Mouse (Mus musculus): ENCODE measurements around the gene Mindy1. TPM values are rescaled to one million over a fixed set of nuclear protein-coding genes. Genes with fewer than 3 reads are reported as not detected.

The Mindy1 gene
- polyA plus RNA-seq (2016; fragmentation: Nextera tagmentation; extraction: Ambion mirVana), result 18.8 and 22.5 TPM in 2 replicates

- Histone ChIP-seq H3K36me3 (peaks cover 5% of the 10 kb centered on the region; the same call in 1 of the 2 replicates), H3K4me3 (peak within 1 kb of the TSS; percentile 81), H3K9ac (peak within 1 kb of the TSS; percentile 91), H3K27me3 (replicated peaks) (no peaks in the 10 kb centered on the region), H3K9me3 (replicated peaks) (no peaks in the 10 kb centered on the region), H3K4me2 (peak within 1 kb of the TSS; percentile 87), H3K27ac (peak within 1 kb of the TSS; percentile 98), H3K4me1 (peaks cover 75% of the 10 kb centered on the region)
- WGBS (ENCODE audit: insufficient replicate concordance), result under 1% methylated on average over 53 of the region's 53 CpGs
- peak; percentile 85 for ATAC-seq
Observed at GRCm38 (mm10) chr3:95281216-95282126, at the start of gene Mindy1, which contains the start of gene Prune1. TSS of gene Mindy1 (plus strand) at chr3:95281345. TSS of gene Prune1 (minus strand) at chr3:95282076.

GRCm38 (mm10) chr3:95232771-95233170, 48.4 kb upstream of the Mindy1 start:
- no peak overlapping the region for H3K4me3 ChIP-seq
- H3K27me3 ChIP-seq (replicated peaks), result no peaks in the 10 kb centered on the region
- peaks cover 66% of the 10 kb centered on the region for H3K36me3 ChIP-seq
- no peaks in the 10 kb centered on the region for H3K9me3 ChIP-seq (replicated peaks)
- peaks cover 46% of the 10 kb centered on the region for H3K4me1 ChIP-seq
- H3K9ac ChIP-seq, result no peak overlapping the region
- WGBS (ENCODE audit: insufficient replicate concordance), result 76% methylated on average over 7 of the region's 7 CpGs
- H3K4me2 ChIP-seq, result no peak overlapping the region
- no peak for ATAC-seq
- no peak overlapping the region; the same call in 1 of the 2 replicates for H3K27ac ChIP-seq

- Histone ChIP-seq H3K27me3 (replicated peaks) (no peaks in the 10 kb centered on the region), H3K4me1 (peaks cover 42% of the 10 kb centered on the region), H3K36me3 (peaks cover 72% of the 10 kb centered on the region), H3K4me2 (no peak overlapping the region), H3K9me3 (replicated peaks) (no peaks in the 10 kb centered on the region), H3K27ac (no peak overlapping the region), H3K9ac (no peak overlapping the region), H3K4me3 (no peak overlapping the region)
- WGBS (ENCODE audit: insufficient replicate concordance), result 87% methylated on average over 16 of the region's 16 CpGs
- ATAC-seq, result no peak
Observed at GRCm38 (mm10) chr3:95233303-95233980, 47.7 kb upstream of the Mindy1 start.

- peaks cover 73% of the 10 kb centered on the region for H3K36me3 ChIP-seq
- no peaks in the 10 kb centered on the region for H3K9me3 ChIP-seq (replicated peaks)
- H3K4me2 ChIP-seq, result no peak overlapping the region
- peaks cover 35% of the 10 kb centered on the region for H3K4me1 ChIP-seq
- WGBS (ENCODE audit: insufficient replicate concordance), result 87% methylated on average over 23 of the region's 23 CpGs
- H3K27me3 ChIP-seq (replicated peaks), result no peaks in the 10 kb centered on the region
- H3K4me3 ChIP-seq, result no peak overlapping the region
- ATAC-seq, result no peak
- no peak overlapping the region for H3K27ac ChIP-seq
- H3K9ac ChIP-seq, result no peak overlapping the region
Observed at GRCm38 (mm10) chr3:95235386-95236301, 45.5 kb upstream of the Mindy1 start.

- no peak for ATAC-seq
- Histone ChIP-seq H3K9me3 (replicated peaks) (no peaks in the 10 kb centered on the region), H3K36me3 (peaks cover 59% of the 10 kb centered on the region), H3K27me3 (replicated peaks) (no peaks in the 10 kb centered on the region), H3K4me2 (no peak overlapping the region), H3K4me3 (no peak overlapping the region), H3K9ac (no peak overlapping the region), H3K4me1 (peaks cover 19% of the 10 kb centered on the region), H3K27ac (no peak overlapping the region)
- WGBS (ENCODE audit: insufficient replicate concordance), result 83% methylated on average over 8 of the region's 8 CpGs
Observed at GRCm38 (mm10) chr3:95237541-95238099, 43.5 kb upstream of the Mindy1 start.

- no peak overlapping the region for H3K4me3 ChIP-seq
- no peak for ATAC-seq
- WGBS (ENCODE audit: insufficient replicate concordance), result 71% methylated on average over 6 of the region's 6 CpGs
- no peaks in the 10 kb centered on the region for H3K27me3 ChIP-seq (replicated peaks)
- H3K4me1 ChIP-seq, result peaks cover 12% of the 10 kb centered on the region
- no peak overlapping the region for H3K27ac ChIP-seq
- H3K4me2 ChIP-seq, result no peak overlapping the region
- H3K9me3 ChIP-seq (replicated peaks), result no peaks in the 10 kb centered on the region
- H3K36me3 ChIP-seq, result peaks cover 45% of the 10 kb centered on the region
- no peak overlapping the region for H3K9ac ChIP-seq
Observed at GRCm38 (mm10) chr3:95239022-95239421, 42.1 kb upstream of the Mindy1 start.

- no peak overlapping the region for H3K9ac ChIP-seq
- no peak for ATAC-seq
- H3K4me3 ChIP-seq, result no peak overlapping the region
- peak overlapping the region; percentile 46; the same call in 1 of the 2 replicates for H3K4me2 ChIP-seq
- no peaks in the 10 kb centered on the region for H3K9me3 ChIP-seq (replicated peaks)
- no peaks in the 10 kb centered on the region for H3K27me3 ChIP-seq (replicated peaks)
- 75% methylated on average over 12 of the region's 12 CpGs for WGBS (ENCODE audit: insufficient replicate concordance)
- H3K36me3 ChIP-seq, result peaks cover 35% of the 10 kb centered on the region
- H3K4me1 ChIP-seq, result peaks cover 12% of the 10 kb centered on the region
- H3K27ac ChIP-seq, result 0 out of 2 replicates have a peak overlapping the region, but pooled peaks have one; percentile 1
Observed at GRCm38 (mm10) chr3:95239971-95240370, 41.2 kb upstream of the Mindy1 start.

GRCm38 (mm10) chr3:95240900-95241299, 40.2 kb upstream of the Mindy1 start:
- Histone ChIP-seq H3K9ac (peak overlapping the region; percentile 45), H3K36me3 (peaks cover 26% of the 10 kb centered on the region), H3K4me1 (peaks cover 12% of the 10 kb centered on the region), H3K9me3 (replicated peaks) (no peaks in the 10 kb centered on the region), H3K27ac (no peak overlapping the region), H3K27me3 (replicated peaks) (no peaks in the 10 kb centered on the region), H3K4me3 (no peak overlapping the region), H3K4me2 (peak overlapping the region; percentile 46)
- no peak for ATAC-seq
- whole genome bisulfite sequencing (ENCODE audit: insufficient replicate concordance), result 41% methylated on average over 17 of the region's 17 CpGs

- ATAC-seq, result no peak
- Histone ChIP-seq H3K36me3 (peaks cover 20% of the 10 kb centered on the region), H3K4me1 (peaks cover 15% of the 10 kb centered on the region), H3K4me2 (peak within 1 kb of the TSS; percentile 46), H3K4me3 (no peak within 1 kb of the TSS), H3K9ac (peak within 1 kb of the TSS; percentile 45), H3K27me3 (replicated peaks) (no peaks in the 10 kb centered on the region), H3K27ac (no peak within 1 kb of the TSS), H3K9me3 (replicated peaks) (no peaks in the 10 kb centered on the region)
- 76% methylated on average over 7 of the region's 7 CpGs for WGBS (ENCODE audit: insufficient replicate concordance)
Observed at GRCm38 (mm10) chr3:95241498-95241897, 39.6 kb upstream of the Mindy1 start, which contains the start of gene Gm128. TSS of gene Gm128 (minus strand) at chr3:95241598.

GRCm38 (mm10) chr3:95243086-95243485, 38.1 kb upstream of the Mindy1 start:
- ATAC-seq, result no peak

More at GRCm38 (mm10) chr3:95243086-95243485, 38.1 kb upstream of the Mindy1 start:
- Histone ChIP-seq H3K27me3 (replicated peaks) (no peaks in the 10 kb centered on the region), H3K4me3 (no peak overlapping the region), H3K9me3 (replicated peaks) (no peaks in the 10 kb centered on the region), H3K4me2 (no peak overlapping the region), H3K4me1 (peaks cover 26% of the 10 kb centered on the region), H3K27ac (no peak overlapping the region), H3K36me3 (peaks cover 4% of the 10 kb centered on the region), H3K9ac (no peak overlapping the region)
- 80% methylated on average over 2 of the region's 2 CpGs for WGBS (ENCODE audit: insufficient replicate concordance)

Measured in liver, embryonic 12.5 days (tissue).